Comparison of ENCODE assay signal across 31 mouse cellular contexts in the genomic region with DNA sequence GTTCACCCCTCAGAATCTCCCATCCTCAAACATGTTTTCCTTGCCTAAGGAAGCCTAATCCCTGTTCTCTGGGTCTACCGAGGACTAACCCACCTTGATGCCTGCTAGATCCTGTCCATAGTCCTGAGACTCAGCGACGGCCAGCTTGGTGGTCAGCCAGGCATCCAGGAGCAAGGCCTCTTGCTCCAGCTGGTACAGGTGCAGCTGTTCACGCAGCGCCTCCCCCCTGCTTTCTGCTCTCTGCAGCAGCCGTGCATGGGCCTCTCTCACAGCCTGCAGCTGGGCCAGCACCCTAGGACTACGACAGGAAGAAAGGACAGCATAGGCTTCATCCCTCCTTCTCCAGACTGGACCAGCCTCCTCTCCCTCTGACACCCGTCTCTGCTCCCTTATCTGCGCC. TPM values are rescaled to one million over a fixed set of nuclear protein-coding genes. Genes with fewer than 3 reads are reported as not detected.
"Had no signal": no experiment of that assay in that cellular context is flagged by ENCODE, and none has a peak within 500 bp of the region (broad histone marks: within the 10 kb centered on the region; RNA-seq: fewer than 3 reads in every experiment).

No protein-coding gene starts in this region.

- H3K4me2 ChIP-seq: limb, embryonic 12.5 days; limb, embryonic 13.5 days; limb, embryonic 15.5 days; liver, embryonic 11.5 days; liver, embryonic 12.5 days; liver, embryonic 13.5 days; liver, embryonic 15.5 days; lung, embryonic 14.5 days; lung, embryonic 15.5 days; midbrain, embryonic 11.5 days; midbrain, embryonic 12.5 days; midbrain, embryonic 13.5 days; midbrain, embryonic 15.5 days; neural tube, embryonic 12.5 days; neural tube, embryonic 13.5 days had no signal

- H3K36me3 ChIP-seq: limb, embryonic 10.5 days; limb, embryonic 12.5 days; limb, embryonic 13.5 days; limb, embryonic 15.5 days; liver, embryonic 12.5 days; liver, embryonic 13.5 days; liver, embryonic 15.5 days; lung, embryonic 15.5 days; midbrain, embryonic 10.5 days; midbrain, embryonic 12.5 days; midbrain, embryonic 13.5 days; midbrain, embryonic 15.5 days; neural tube, embryonic 12.5 days; neural tube, embryonic 13.5 days had no signal

- H3K4me1 ChIP-seq: midbrain, embryonic 12.5 days; midbrain, embryonic 15.5 days; neural tube, embryonic 13.5 days had no signal

- ATAC-seq: liver, embryonic 12.5 days; liver, postnatal 0 days; lung, postnatal 0 days; midbrain, embryonic 13.5 days; midbrain, embryonic 15.5 days; midbrain, embryonic 16.5 days had no signal

- H3K27me3 ChIP-seq: limb, embryonic 12.5 days; limb, embryonic 15.5 days; liver, embryonic 15.5 days; lung, embryonic 15.5 days; midbrain, embryonic 13.5 days; midbrain, embryonic 15.5 days; neural tube, embryonic 12.5 days; neural tube, embryonic 13.5 days had no signal

- H3K27ac ChIP-seq: limb, embryonic 10.5 days; limb, embryonic 12.5 days; limb, embryonic 13.5 days; limb, embryonic 15.5 days; liver, embryonic 12.5 days; liver, embryonic 13.5 days; liver, embryonic 14.5 days; liver, embryonic 15.5 days; lung, embryonic 15.5 days; macrophage; midbrain, embryonic 10.5 days; midbrain, embryonic 12.5 days; midbrain, embryonic 13.5 days; midbrain, embryonic 15.5 days; neural tube, embryonic 12.5 days; neural tube, embryonic 13.5 days had no signal

- H3K4me3 ChIP-seq: limb, embryonic 10.5 days; limb, embryonic 12.5 days; limb, embryonic 13.5 days; limb, embryonic 15.5 days; liver, embryonic 12.5 days; liver, embryonic 13.5 days; liver, embryonic 15.5 days; lung, embryonic 15.5 days; megakaryocyte, embryonic 14.5 days; midbrain, embryonic 10.5 days; midbrain, embryonic 12.5 days; midbrain, embryonic 13.5 days; midbrain, embryonic 15.5 days; neural tube, embryonic 12.5 days; neural tube, embryonic 13.5 days had no signal

- H3K9ac ChIP-seq: limb, embryonic 12.5 days; limb, embryonic 13.5 days; limb, embryonic 15.5 days; liver, embryonic 12.5 days; liver, embryonic 13.5 days; liver, embryonic 14.5 days; liver, embryonic 15.5 days; liver, postnatal 0 days; lung, embryonic 14.5 days; lung, embryonic 15.5 days; midbrain, embryonic 12.5 days; midbrain, embryonic 13.5 days; midbrain, embryonic 15.5 days; neural tube, embryonic 12.5 days; neural tube, embryonic 13.5 days had no signal

- H3K9me3 ChIP-seq: limb, embryonic 10.5 days; limb, embryonic 12.5 days; limb, embryonic 13.5 days; limb, embryonic 15.5 days; liver, embryonic 12.5 days; liver, embryonic 13.5 days; liver, embryonic 15.5 days; lung, embryonic 15.5 days; megakaryocyte, embryonic 14.5 days; midbrain, embryonic 10.5 days; midbrain, embryonic 12.5 days; midbrain, embryonic 13.5 days; midbrain, embryonic 15.5 days; neural tube, embryonic 12.5 days; neural tube, embryonic 13.5 days had no signal

- DNase-seq: left cerebral cortex, postnatal 4 days; liver; liver, embryonic 13.5 days; liver, postnatal 0 days; lung, adult 2 months; lung, embryonic 14.5 days; lung, postnatal 10 days; lung, postnatal 14 days; lung, postnatal 36 days; lung, postnatal 4 days; midbrain, embryonic 14.5 days had no signal

RNA-seq across cellular contexts. Expression of gene Gm28042, which starts 20.9 kb away (rescaled TPM):
- polyA plus RNA-seq: macrophage had no signal
